Mouse (Mus musculus): ENCODE results near the gene Becn1. TPM values are rescaled to one million over a fixed set of nuclear protein-coding genes. Genes with fewer than 3 reads are reported as not detected.

Becn1 gene
- polyA plus RNA-seq, 1 experiment: 103 TPM

DNA sequence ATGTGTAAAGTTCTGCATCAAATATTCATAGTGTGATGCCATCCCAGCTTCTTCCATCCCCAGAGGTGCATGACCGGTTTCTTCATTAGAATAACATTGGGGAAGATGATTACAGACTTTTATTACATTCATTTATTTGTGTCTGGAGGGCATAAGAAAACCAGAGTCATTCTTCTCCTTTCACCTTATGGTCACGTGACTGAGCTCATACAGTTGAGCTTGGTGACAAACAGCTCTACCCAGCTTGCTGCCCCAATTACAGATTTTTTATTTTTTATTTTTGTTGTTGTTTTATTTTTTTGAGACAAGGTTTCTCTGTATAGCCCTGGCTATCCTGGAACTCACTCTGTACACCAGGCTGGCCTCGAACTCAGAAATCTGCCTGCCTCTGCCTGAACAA lies 29.6 kb downstream of the Becn1 start:
- Histone ChIP-seq H3ac (ENCODE audit: control insufficient read depth, insufficient read length, low read depth) (no peak overlapping the region), H3K36me3 (ENCODE audit: control insufficient read depth, insufficient read depth) (no peaks in the 10 kb centered on the region), H3K4me3 (ENCODE audit: insufficient read depth, poor library complexity, severe bottlenecking) (no peak overlapping the region), H3K79me3 (ENCODE audit: low read depth) (no peaks in the 10 kb centered on the region), H3K79me2 (ENCODE audit: control insufficient read depth, insufficient read depth) (peaks cover 10% of the 10 kb centered on the region), H3K27me3 (ENCODE audit: control insufficient read depth, insufficient read depth, insufficient read length) (peaks cover 21% of the 10 kb centered on the region)
- TF ChIP-seq USF1 (IDR thresholded peaks at IDR 0.05; ENCODE audit: low read depth): peak; percentile 65
- TF ChIP-seq MAX (IDR thresholded peaks at IDR 0.05): no peak

DNA sequence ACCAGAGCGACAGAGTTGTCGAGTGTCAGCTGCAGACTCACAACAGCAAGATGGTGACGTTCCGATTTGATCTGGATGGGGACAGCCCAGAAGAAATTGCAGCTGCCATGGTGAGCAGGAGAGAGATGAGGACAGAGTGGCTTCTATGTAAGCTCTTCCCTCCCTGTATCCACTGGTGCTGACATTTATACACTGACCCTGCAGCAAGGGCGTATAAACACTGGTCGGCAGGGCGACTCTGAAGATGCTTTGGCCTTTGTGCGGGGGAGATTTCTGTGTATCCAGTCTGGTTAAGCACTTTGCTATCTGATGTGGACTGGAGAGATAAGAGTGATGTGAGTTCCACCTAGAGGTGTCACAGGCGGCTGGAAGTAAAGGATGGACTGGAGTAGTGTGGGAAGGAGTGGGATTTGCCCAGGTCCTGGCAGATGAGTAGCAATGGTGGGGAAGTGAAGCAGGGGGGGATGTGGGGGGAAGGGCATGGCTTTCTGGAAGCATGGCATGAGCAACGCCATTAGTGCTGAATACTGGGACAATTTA lies 32.4 kb downstream of the Becn1 start:
- no peaks in the 10 kb centered on the region for H3K79me3 ChIP-seq (ENCODE audit: low read depth)
- H3ac ChIP-seq (ENCODE audit: control insufficient read depth, insufficient read length, low read depth): no peak overlapping the region
- peaks cover 30% of the 10 kb centered on the region for H3K27me3 ChIP-seq (ENCODE audit: control insufficient read depth, insufficient read depth, insufficient read length)
- TF ChIP-seq MAX (IDR thresholded peaks at IDR 0.05) (no peak), USF1 (IDR thresholded peaks at IDR 0.05; ENCODE audit: low read depth) (no peak), FOSL1 (IDR thresholded peaks at IDR 0.05; ENCODE audit: insufficient read depth, low read length, poor library complexity, severe bottlenecking) (no peak), MYOG (IDR thresholded peaks at IDR 0.05; ENCODE audit: control insufficient read depth, extremely low read depth, insufficient read length) (no peak), CEBPB (IDR thresholded peaks at IDR 0.05; ENCODE audit: low read depth) (no peak), MYOD1 (IDR thresholded peaks at IDR 0.05; ENCODE audit: control insufficient read depth, insufficient read length, low read depth) (no peak), CTCF (IDR thresholded peaks at IDR 0.05; ENCODE audit: control insufficient read depth, insufficient read depth, insufficient read length) (no peak)
- no peaks in the 10 kb centered on the region for H3K79me2 ChIP-seq (ENCODE audit: control insufficient read depth, insufficient read depth)
- no peaks in the 10 kb centered on the region for H3K36me3 ChIP-seq (ENCODE audit: control insufficient read depth, insufficient read depth)
- no peak overlapping the region for H3K4me3 ChIP-seq (ENCODE audit: insufficient read depth, poor library complexity, severe bottlenecking)

DNA sequence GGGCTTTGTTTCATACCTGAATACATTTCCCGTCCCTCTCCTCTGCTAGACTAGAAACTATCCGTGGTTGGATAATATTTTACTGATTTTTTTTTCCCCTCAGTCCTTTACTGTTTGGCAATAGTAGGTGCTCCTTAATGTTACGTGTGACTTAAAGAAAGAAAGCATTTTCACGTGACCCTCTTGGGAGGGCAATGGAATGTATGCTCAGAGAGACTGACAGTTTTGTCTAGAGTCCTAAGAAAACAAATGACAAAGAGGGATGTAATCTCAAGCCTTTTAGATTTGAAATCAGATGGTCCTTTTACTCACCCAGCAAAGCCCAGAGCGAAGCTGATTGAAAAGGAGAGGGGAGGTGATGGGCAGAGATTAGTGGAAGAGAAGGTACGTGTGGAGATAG lies 36.2 kb downstream of the Becn1 start:
- no peaks in the 10 kb centered on the region for H3K79me3 ChIP-seq (ENCODE audit: low read depth)
- H3K79me2 ChIP-seq (ENCODE audit: control insufficient read depth, insufficient read depth): no peaks in the 10 kb centered on the region
- H3K4me3 ChIP-seq (ENCODE audit: insufficient read depth, poor library complexity, severe bottlenecking): no peak overlapping the region
- no peak overlapping the region for H3ac ChIP-seq (ENCODE audit: control insufficient read depth, insufficient read length, low read depth)
- TF ChIP-seq MYOD1 (IDR thresholded peaks at IDR 0.05; ENCODE audit: control insufficient read depth, insufficient read length, low read depth) (no peak), USF1 (IDR thresholded peaks at IDR 0.05; ENCODE audit: low read depth) (no peak), MAX (IDR thresholded peaks at IDR 0.05) (no peak), CTCF (IDR thresholded peaks at IDR 0.05; ENCODE audit: control insufficient read depth, insufficient read depth, insufficient read length) (no peak), FOSL1 (IDR thresholded peaks at IDR 0.05; ENCODE audit: insufficient read depth, low read length, poor library complexity, severe bottlenecking) (no peak), CEBPB (IDR thresholded peaks at IDR 0.05; ENCODE audit: low read depth) (no peak), MYOG (IDR thresholded peaks at IDR 0.05; ENCODE audit: control insufficient read depth, extremely low read depth, insufficient read length) (no peak)
- no peaks in the 10 kb centered on the region for H3K36me3 ChIP-seq (ENCODE audit: control insufficient read depth, insufficient read depth)
- H3K27me3 ChIP-seq (ENCODE audit: control insufficient read depth, insufficient read depth, insufficient read length): peaks cover 58% of the 10 kb centered on the region

DNA sequence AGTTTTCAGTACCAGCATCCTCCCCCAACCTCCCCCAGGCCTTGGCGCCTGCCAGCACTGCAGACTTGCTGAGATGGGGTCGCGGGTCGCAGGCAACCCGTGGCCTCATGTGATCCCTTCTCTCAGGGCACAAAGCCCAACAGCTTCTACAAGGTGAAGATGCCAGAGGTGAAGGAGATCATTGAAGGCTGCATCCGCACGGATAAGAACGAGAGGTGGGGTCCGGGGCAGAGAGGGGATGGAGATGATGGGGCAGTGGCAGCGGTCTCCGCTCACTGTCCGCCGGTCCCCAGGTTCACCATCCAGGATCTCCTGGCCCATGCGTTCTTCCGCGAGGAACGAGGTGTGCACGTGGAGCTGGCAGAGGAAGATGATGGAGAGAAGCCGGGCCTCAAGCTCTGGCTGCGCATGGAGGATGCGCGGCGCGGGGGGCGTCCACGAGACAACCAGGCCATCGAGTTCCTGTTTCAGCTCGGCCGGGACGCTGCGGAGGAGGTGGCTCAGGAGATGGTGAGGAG lies 37.1 kb downstream of the Becn1 start:
- no peaks in the 10 kb centered on the region for H3K36me3 ChIP-seq (ENCODE audit: control insufficient read depth, insufficient read depth)
- H3K79me3 ChIP-seq (ENCODE audit: low read depth): no peaks in the 10 kb centered on the region
- peaks cover 58% of the 10 kb centered on the region for H3K27me3 ChIP-seq (ENCODE audit: control insufficient read depth, insufficient read depth, insufficient read length)
- no peak overlapping the region for H3K4me3 ChIP-seq (ENCODE audit: insufficient read depth, poor library complexity, severe bottlenecking)
- TF ChIP-seq MYOD1 (IDR thresholded peaks at IDR 0.05; ENCODE audit: control insufficient read depth, insufficient read length, low read depth): no peak
- TF ChIP-seq MYOG (IDR thresholded peaks at IDR 0.05; ENCODE audit: control insufficient read depth, extremely low read depth, insufficient read length): no peak
- no peak for TF ChIP-seq FOSL1 (IDR thresholded peaks at IDR 0.05; ENCODE audit: insufficient read depth, low read length, poor library complexity, severe bottlenecking)
- no peak for TF ChIP-seq CTCF (IDR thresholded peaks at IDR 0.05; ENCODE audit: control insufficient read depth, insufficient read depth, insufficient read length)
- TF ChIP-seq MAX (IDR thresholded peaks at IDR 0.05): no peak
- TF ChIP-seq CEBPB (IDR thresholded peaks at IDR 0.05; ENCODE audit: low read depth): no peak
- no peak for TF ChIP-seq USF1 (IDR thresholded peaks at IDR 0.05; ENCODE audit: low read depth)
- H3ac ChIP-seq (ENCODE audit: control insufficient read depth, insufficient read length, low read depth): no peak overlapping the region
- H3K79me2 ChIP-seq (ENCODE audit: control insufficient read depth, insufficient read depth): no peaks in the 10 kb centered on the region

DNA sequence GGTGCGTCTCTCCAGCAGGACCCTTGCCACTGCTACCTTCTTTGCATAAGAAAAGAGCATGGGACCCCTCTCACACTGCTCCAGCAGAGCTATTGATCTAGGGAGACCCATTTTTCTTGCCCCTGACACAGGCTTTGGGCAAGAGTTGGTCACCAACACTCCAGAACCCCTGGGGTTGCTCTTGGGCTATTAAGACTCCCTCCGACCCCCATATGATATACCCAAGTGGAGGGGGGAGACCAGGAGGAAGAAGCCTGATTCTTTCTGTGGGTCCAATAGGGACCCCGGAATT lies 38.2 kb downstream of the Becn1 start:
- Histone ChIP-seq H3K4me3 (ENCODE audit: insufficient read depth, poor library complexity, severe bottlenecking) (no peak overlapping the region), H3K36me3 (ENCODE audit: control insufficient read depth, insufficient read depth) (peaks cover 3% of the 10 kb centered on the region), H3K79me3 (ENCODE audit: low read depth) (no peaks in the 10 kb centered on the region), H3K27me3 (ENCODE audit: control insufficient read depth, insufficient read depth, insufficient read length) (peaks cover 54% of the 10 kb centered on the region), H3K79me2 (ENCODE audit: control insufficient read depth, insufficient read depth) (no peaks in the 10 kb centered on the region), H3ac (ENCODE audit: control insufficient read depth, insufficient read length, low read depth) (no peak overlapping the region)
- TF ChIP-seq FOSL1 (IDR thresholded peaks at IDR 0.05; ENCODE audit: insufficient read depth, low read length, poor library complexity, severe bottlenecking) (no peak), CTCF (IDR thresholded peaks at IDR 0.05; ENCODE audit: control insufficient read depth, insufficient read depth, insufficient read length) (no peak), MYOD1 (IDR thresholded peaks at IDR 0.05; ENCODE audit: control insufficient read depth, insufficient read length, low read depth) (no peak), CEBPB (IDR thresholded peaks at IDR 0.05; ENCODE audit: low read depth) (no peak), MAX (IDR thresholded peaks at IDR 0.05) (no peak), MYOG (IDR thresholded peaks at IDR 0.05; ENCODE audit: control insufficient read depth, extremely low read depth, insufficient read length) (no peak), USF1 (IDR thresholded peaks at IDR 0.05; ENCODE audit: low read depth) (no peak)
